Mouse (Mus musculus): ENCODE results near the gene Ppm1a. TPM values are rescaled to one million over a fixed set of nuclear protein-coding genes. Genes with fewer than 3 reads are reported as not detected.

Ppm1a gene
- polyA plus RNA-seq, 1 experiment = 137 TPM

DNA sequence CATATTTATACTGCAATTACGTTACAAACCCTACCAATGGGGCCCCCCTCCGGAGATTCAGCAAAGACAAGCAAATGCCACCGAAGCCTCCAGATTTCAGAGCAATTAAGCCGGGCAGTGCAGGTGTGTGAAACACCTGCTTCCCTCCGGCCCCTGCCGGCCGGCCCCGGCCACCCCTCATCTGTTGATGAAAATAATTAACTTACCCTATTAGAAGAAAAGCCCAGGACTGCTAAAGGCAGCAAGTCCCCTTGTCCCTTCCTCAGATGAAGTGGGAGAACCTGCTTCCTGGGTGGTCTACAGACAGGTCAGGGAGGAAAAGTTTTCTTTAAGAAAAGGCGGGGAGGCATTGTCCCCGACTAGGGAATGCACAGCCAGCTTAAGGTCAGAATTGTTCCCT lies 88.7 kb downstream of the Ppm1a start:
- DNase-seq (ENCODE audit: low read depth) = no peak
- no peak for TF ChIP-seq POLR2A (IDR thresholded peaks at IDR 0.05; ENCODE audit: borderline replicate concordance, extremely low read depth, insufficient read depth, insufficient read length, poor library complexity, severe bottlenecking)
- no peak for TF ChIP-seq CTCF (IDR thresholded peaks at IDR 0.05; ENCODE audit: borderline replicate concordance, extremely low read depth, insufficient read depth, insufficient read length)

DNA sequence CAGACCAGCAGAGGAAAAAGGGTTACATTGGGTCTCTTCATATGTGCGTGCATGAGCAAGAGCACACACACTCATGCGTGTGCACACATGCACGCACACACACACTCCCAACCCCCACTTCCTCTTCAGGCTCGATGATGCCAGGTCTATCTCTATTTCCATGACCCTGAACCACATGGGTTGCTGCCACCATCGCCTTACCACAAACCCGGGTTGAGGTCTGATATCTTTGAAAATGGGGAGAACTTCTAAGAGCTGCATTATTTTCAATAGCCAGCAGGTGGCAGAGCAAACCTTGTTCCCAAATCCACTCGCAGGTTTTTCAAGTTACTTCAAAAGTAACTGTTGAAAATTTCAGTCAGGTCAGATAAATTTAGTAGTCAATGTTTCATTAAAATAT lies 90.5 kb downstream of the Ppm1a start:
- TF ChIP-seq POLR2A (IDR thresholded peaks at IDR 0.05; ENCODE audit: borderline replicate concordance, extremely low read depth, insufficient read depth, insufficient read length, poor library complexity, severe bottlenecking) (no peak), CTCF (IDR thresholded peaks at IDR 0.05; ENCODE audit: borderline replicate concordance, extremely low read depth, insufficient read depth, insufficient read length) (peak; percentile 62; the same call in 1 of the 2 replicates)
- DNase-seq (ENCODE audit: low read depth) = peak; percentile 80

Other genes starting within 250 kb of the Ppm1a start
- gene Pcnx4, start 221.1 kb upstream of the Ppm1a start, polyA plus RNA-seq (2012; rRNA removed) = 15.7 and 17.7 TPM in 2 replicates
- not detected in 2 replicates for gene Gm4756, start 107.8 kb upstream of the Ppm1a start, polyA plus RNA-seq (2012; rRNA removed)
- gene Dhrs7, start 92.5 kb upstream of the Ppm1a start, polyA plus RNA-seq (2012; rRNA removed) = 6.0 and 6.8 TPM in 2 replicates
- 0.74 and 0.98 TPM in 2 replicates for gene Six6, start 182.4 kb downstream of the Ppm1a start, polyA plus RNA-seq (2012; rRNA removed)
- gene 4930447C04Rik, start 183.3 kb downstream of the Ppm1a start, polyA plus RNA-seq (2012; rRNA removed) = 6.3 and 6.7 TPM in 2 replicates